Mouse (Mus musculus): ENCODE results near the gene Gm49318. TPM values are rescaled to one million over a fixed set of nuclear protein-coding genes. Genes with fewer than 3 reads are reported as not detected.

The Gm49318 gene
- not detected in 2 replicates for polyA plus RNA-seq (2014; fragmentation: Nextera tagmentation; extraction: Ambion mirVana)

DNA sequence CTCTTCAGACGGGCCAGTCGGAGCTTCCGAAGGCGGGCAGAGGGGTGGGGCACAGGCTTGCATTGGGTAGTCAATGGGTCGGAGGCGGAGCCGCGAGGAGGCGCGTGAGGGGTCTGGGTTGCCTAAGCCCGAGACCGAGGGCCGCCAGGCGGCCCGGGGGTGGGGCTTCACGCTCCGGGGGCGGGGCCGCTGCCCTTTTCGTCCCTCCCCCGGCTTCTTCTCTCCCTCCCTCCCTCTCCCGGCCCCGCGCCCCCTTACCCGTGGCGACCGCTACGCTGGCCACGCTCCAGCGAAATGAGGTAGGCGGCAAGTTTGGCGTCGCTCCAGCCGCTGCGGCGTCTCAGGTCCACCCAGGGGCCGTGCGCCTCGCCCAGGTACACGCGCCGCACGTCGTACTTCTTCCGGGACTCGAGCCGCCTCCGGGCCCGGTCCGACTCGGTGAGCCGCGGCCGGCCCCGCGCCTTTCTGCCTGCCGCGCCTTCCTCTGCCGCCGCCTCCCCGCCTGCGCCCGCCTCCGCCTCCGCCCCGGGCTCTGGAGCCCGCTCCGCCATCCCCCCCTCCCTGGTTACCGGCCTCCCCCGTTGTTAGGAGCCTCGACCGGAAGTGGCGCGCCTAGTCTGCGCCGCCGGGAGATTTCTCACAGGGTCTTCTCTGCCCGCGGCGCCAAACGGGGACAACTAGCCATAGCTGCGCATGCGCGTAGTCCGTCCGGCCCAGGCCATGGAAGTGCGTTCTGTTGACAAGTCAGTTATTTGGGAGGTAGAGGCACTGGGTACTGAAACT lies at the start of gene Gm49318, which contains the start of gene Zfp653:
Gene Gm49318 (minus strand): TSS at position 469 of the 783 bp plus-strand sequence.
Gene Zfp653 (minus strand): TSS at position 586 of the 783 bp plus-strand sequence.
- ATAC-seq (replicated peaks; ENCODE audit: insufficient number of reproducible peaks, low FRiP score, low TSS enrichment): peak; percentile 94
- H3K4me2 ChIP-seq: peak within 1 kb of the TSS; percentile 67
- H3K27me3 ChIP-seq (ENCODE audit: control insufficient read depth, insufficient read depth, low read length): no peaks in the 10 kb centered on the region
- no peaks in the 10 kb centered on the region for H3K9me3 ChIP-seq (replicated peaks; ENCODE audit: control insufficient read depth, low read length)
- peaks cover 8% of the 10 kb centered on the region for H3K36me3 ChIP-seq (ENCODE audit: control insufficient read depth, insufficient read depth, low read length)
- H3K9ac ChIP-seq (ENCODE audit: low read depth, low read length): peak within 1 kb of the TSS; percentile 93
- peak within 1 kb of the TSS; percentile 98 for H3K27ac ChIP-seq (ENCODE audit: low read depth, low read length)
- peak within 1 kb of the TSS; percentile 71 for H3K4me3 ChIP-seq (ENCODE audit: low read depth, low read length)
- H3K4me1 ChIP-seq (ENCODE audit: control insufficient read depth, insufficient read depth, low read length): 0 out of 2 replicates have a peak, but pooled peaks cover 5% of the 10 kb centered on the region
- under 1% methylated on average over 67 of the region's 87 CpGs for WGBS (ENCODE audit: insufficient replicate concordance)

- no peak for ATAC-seq (replicated peaks; ENCODE audit: insufficient number of reproducible peaks, low FRiP score, low TSS enrichment)
- H3K9ac ChIP-seq (ENCODE audit: low read depth, low read length): no peak overlapping the region
- no peaks in the 10 kb centered on the region for H3K27me3 ChIP-seq (ENCODE audit: control insufficient read depth, insufficient read depth, low read length)
Measured at GRCm38 (mm10) chr9:22119543-22119942, 48.5 kb upstream of the Gm49318 start.

DNA sequence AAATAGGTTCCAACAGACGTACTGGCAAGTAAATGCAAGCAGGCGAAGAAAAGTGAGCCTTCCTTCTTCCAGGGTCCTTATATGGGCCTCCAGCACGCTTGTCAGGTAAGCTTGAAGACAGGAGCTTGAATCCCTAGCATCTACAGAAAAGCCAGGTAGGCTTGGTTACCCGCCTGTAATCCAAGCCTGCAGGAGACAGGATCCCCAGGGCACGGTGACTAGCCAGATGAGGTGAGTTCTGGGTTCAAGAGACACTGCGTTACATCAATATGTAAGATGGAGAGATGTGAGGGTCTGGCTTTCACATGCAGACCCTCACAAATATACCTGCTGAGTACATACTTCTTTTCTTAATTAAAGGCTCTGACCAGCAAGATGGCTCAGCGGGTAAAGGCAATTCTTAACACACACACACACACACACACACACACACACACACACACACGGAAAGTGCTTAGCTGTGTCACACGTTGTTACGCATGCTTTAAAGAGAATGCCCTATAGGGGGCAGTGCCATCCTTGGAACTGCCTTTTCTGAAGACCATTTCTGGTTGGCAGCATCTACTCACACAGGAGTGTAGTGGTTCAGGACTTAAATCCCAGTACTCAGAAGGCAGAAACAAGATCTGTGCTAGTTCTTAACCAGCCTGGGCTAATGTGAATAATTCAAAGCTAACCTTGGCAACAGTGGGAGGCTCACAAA lies 46.8 kb upstream of the Gm49318 start:
- H3K27me3 ChIP-seq (ENCODE audit: control insufficient read depth, insufficient read depth, low read length): no peaks in the 10 kb centered on the region
- H3K36me3 ChIP-seq (ENCODE audit: control insufficient read depth, insufficient read depth, low read length): peaks cover 7% of the 10 kb centered on the region; the same call in 1 of the 2 replicates
- no peak for ATAC-seq (replicated peaks; ENCODE audit: insufficient number of reproducible peaks, low FRiP score, low TSS enrichment)
- peak overlapping the region; percentile 90; the same call in 1 of the 2 replicates for H3K4me3 ChIP-seq (ENCODE audit: low read depth, low read length)
- WGBS (ENCODE audit: insufficient replicate concordance): 37% methylated on average over 10 of the region's 10 CpGs
- H3K9me3 ChIP-seq (replicated peaks; ENCODE audit: control insufficient read depth, low read length): no peaks in the 10 kb centered on the region
- H3K9ac ChIP-seq (ENCODE audit: low read depth, low read length): peak overlapping the region; percentile 89
- peaks cover 10% of the 10 kb centered on the region for H3K4me1 ChIP-seq (ENCODE audit: control insufficient read depth, insufficient read depth, low read length)
- no peak overlapping the region for H3K27ac ChIP-seq (ENCODE audit: low read depth, low read length)
- peak overlapping the region; percentile 91 for H3K4me2 ChIP-seq

More at GRCm38 (mm10) chr9:22119543-22119942, 48.5 kb upstream of the Gm49318 start:
- no peaks in the 10 kb centered on the region for H3K36me3 ChIP-seq (ENCODE audit: control insufficient read depth, insufficient read depth, low read length)
- WGBS (ENCODE audit: insufficient replicate concordance): 88% methylated on average over 4 of the region's 4 CpGs
- no peaks in the 10 kb centered on the region for H3K9me3 ChIP-seq (replicated peaks; ENCODE audit: control insufficient read depth, low read length)
- no peak overlapping the region for H3K4me2 ChIP-seq
- H3K4me3 ChIP-seq (ENCODE audit: low read depth, low read length): no peak overlapping the region
- no peak overlapping the region for H3K27ac ChIP-seq (ENCODE audit: low read depth, low read length)
- peaks cover 10% of the 10 kb centered on the region for H3K4me1 ChIP-seq (ENCODE audit: control insufficient read depth, insufficient read depth, low read length)

DNA sequence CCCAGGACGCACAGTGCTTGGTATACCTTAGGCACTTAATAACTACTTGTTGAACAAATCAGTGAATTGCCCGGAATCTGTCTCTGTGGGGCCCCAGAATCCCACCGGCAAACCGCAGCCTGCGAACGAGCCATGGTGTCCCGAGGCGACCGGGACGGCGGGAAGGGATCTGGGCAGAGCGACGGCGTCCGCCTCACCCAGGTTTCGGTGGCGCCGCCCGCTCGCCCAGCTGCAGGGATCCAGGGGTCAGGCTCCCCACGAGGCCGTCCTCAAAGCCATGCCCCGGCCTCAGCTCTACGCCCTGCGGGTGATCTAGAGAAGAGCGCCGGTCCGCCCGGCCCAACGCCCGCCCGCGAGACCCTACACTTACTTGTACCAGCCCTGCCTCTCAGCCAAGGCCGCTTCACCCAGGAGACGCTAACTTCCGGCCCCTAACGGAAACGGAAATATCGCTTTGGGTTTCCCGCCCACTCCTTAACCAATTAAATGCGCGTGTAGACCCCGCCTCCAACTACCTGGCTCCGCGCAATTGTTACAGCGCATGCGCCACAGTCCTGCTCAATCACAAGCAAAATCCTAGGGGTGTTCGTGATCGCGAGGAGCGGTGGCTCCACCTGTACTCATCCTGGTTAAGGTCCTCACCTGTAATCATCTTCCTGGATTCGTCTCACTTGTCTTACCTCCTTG lies 45.8 kb upstream of the Gm49318 start, which contains the start of gene Elof1:
Gene Elof1 (minus strand): TSS at position 433 of the 687 bp plus-strand sequence.
- under 1% methylated on average over 52 of the region's 52 CpGs for WGBS (ENCODE audit: insufficient replicate concordance)
- Histone ChIP-seq H3K27me3 (ENCODE audit: control insufficient read depth, insufficient read depth, low read length) (no peaks in the 10 kb centered on the region), H3K4me1 (ENCODE audit: control insufficient read depth, insufficient read depth, low read length) (peaks cover 10% of the 10 kb centered on the region), H3K9me3 (replicated peaks; ENCODE audit: control insufficient read depth, low read length) (no peaks in the 10 kb centered on the region), H3K4me3 (ENCODE audit: low read depth, low read length) (peak within 1 kb of the TSS; percentile 90), H3K4me2 (peak within 1 kb of the TSS; percentile 91), H3K27ac (ENCODE audit: low read depth, low read length) (peak within 1 kb of the TSS; percentile 64), H3K9ac (ENCODE audit: low read depth, low read length) (peak within 1 kb of the TSS; percentile 89), H3K36me3 (ENCODE audit: control insufficient read depth, insufficient read depth, low read length) (peaks cover 14% of the 10 kb centered on the region)
- ATAC-seq (replicated peaks; ENCODE audit: insufficient number of reproducible peaks, low FRiP score, low TSS enrichment): peak; percentile 86

- H3K36me3 ChIP-seq (ENCODE audit: control insufficient read depth, insufficient read depth, low read length): peaks cover 14% of the 10 kb centered on the region
- H3K9me3 ChIP-seq (replicated peaks; ENCODE audit: control insufficient read depth, low read length): no peaks in the 10 kb centered on the region
- ATAC-seq (replicated peaks; ENCODE audit: insufficient number of reproducible peaks, low FRiP score, low TSS enrichment): no peak
- H3K27ac ChIP-seq (ENCODE audit: low read depth, low read length): no peak overlapping the region
- WGBS (ENCODE audit: insufficient replicate concordance): 32% methylated on average over 15 of the region's 15 CpGs
- peak overlapping the region; percentile 90 for H3K4me3 ChIP-seq (ENCODE audit: low read depth, low read length)
- peak overlapping the region; percentile 91 for H3K4me2 ChIP-seq
- H3K27me3 ChIP-seq (ENCODE audit: control insufficient read depth, insufficient read depth, low read length): no peaks in the 10 kb centered on the region
- peaks cover 10% of the 10 kb centered on the region for H3K4me1 ChIP-seq (ENCODE audit: control insufficient read depth, insufficient read depth, low read length)
- H3K9ac ChIP-seq (ENCODE audit: low read depth, low read length): peak overlapping the region; percentile 89
Measured at GRCm38 (mm10) chr9:22116086-22116485, 45.0 kb upstream of the Gm49318 start.

- Histone ChIP-seq H3K4me2 (peak overlapping the region; percentile 91), H3K27me3 (ENCODE audit: control insufficient read depth, insufficient read depth, low read length) (no peaks in the 10 kb centered on the region), H3K9me3 (replicated peaks; ENCODE audit: control insufficient read depth, low read length) (no peaks in the 10 kb centered on the region), H3K27ac (ENCODE audit: low read depth, low read length) (no peak overlapping the region), H3K4me3 (ENCODE audit: low read depth, low read length) (peak overlapping the region; percentile 90; the same call in 1 of the 2 replicates), H3K4me1 (ENCODE audit: control insufficient read depth, insufficient read depth, low read length) (peaks cover 10% of the 10 kb centered on the region), H3K36me3 (ENCODE audit: control insufficient read depth, insufficient read depth, low read length) (peaks cover 14% of the 10 kb centered on the region), H3K9ac (ENCODE audit: low read depth, low read length) (no peak overlapping the region; the same call in 1 of the 2 replicates)
- 88% methylated on average over 4 of the region's 4 CpGs for WGBS (ENCODE audit: insufficient replicate concordance)
- no peak for ATAC-seq (replicated peaks; ENCODE audit: insufficient number of reproducible peaks, low FRiP score, low TSS enrichment)
Measured at GRCm38 (mm10) chr9:22115635-22116034, 44.6 kb upstream of the Gm49318 start.

GRCm38 (mm10) chr9:22108194-22108593 lies 37.1 kb upstream of the Gm49318 start:
- no peak overlapping the region for H3K4me2 ChIP-seq
- H3K36me3 ChIP-seq (ENCODE audit: control insufficient read depth, insufficient read depth, low read length): peaks cover 28% of the 10 kb centered on the region
- H3K9me3 ChIP-seq (replicated peaks; ENCODE audit: control insufficient read depth, low read length): no peaks in the 10 kb centered on the region
- no peak overlapping the region for H3K9ac ChIP-seq (ENCODE audit: low read depth, low read length)
- no peaks in the 10 kb centered on the region for H3K4me1 ChIP-seq (ENCODE audit: control insufficient read depth, insufficient read depth, low read length)
- no peak overlapping the region for H3K27ac ChIP-seq (ENCODE audit: low read depth, low read length)
- 85% methylated on average over 9 of the region's 9 CpGs for WGBS (ENCODE audit: insufficient replicate concordance)
- H3K4me3 ChIP-seq (ENCODE audit: low read depth, low read length): no peak overlapping the region
- no peaks in the 10 kb centered on the region for H3K27me3 ChIP-seq (ENCODE audit: control insufficient read depth, insufficient read depth, low read length)
- ATAC-seq (replicated peaks; ENCODE audit: insufficient number of reproducible peaks, low FRiP score, low TSS enrichment): no peak

DNA sequence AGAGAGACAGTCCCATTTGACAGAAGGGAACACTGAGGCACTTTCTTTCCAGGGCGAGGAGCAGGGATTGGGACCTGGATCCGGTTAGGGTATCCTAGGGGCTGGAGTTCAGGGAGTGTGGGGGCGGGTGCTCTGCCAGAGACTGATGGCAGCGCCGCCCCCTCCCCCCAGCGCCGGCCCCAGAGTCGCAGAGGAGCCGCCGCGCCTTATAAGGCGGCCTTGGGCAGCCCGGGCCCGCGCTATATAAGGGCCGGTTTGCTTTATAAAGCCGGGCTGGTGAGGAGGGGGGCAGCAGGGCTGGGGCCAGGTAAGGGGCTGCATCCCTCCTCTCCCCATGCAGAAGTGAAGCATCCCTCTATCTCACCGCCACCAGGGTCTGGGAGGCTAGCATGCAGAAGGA lies 28.9 kb upstream of the Gm49318 start:
- peaks cover 11% of the 10 kb centered on the region; the same call in 1 of the 2 replicates for H3K4me1 ChIP-seq (ENCODE audit: control insufficient read depth, insufficient read depth, low read length)
- peak overlapping the region; percentile 65 for H3K4me2 ChIP-seq
- H3K27ac ChIP-seq (ENCODE audit: low read depth, low read length): peak overlapping the region; percentile 83
- H3K27me3 ChIP-seq (ENCODE audit: control insufficient read depth, insufficient read depth, low read length): peaks cover 9% of the 10 kb centered on the region; the same call in 1 of the 2 replicates
- H3K9me3 ChIP-seq (replicated peaks; ENCODE audit: control insufficient read depth, low read length): no peaks in the 10 kb centered on the region
- peak; percentile 70 for ATAC-seq (replicated peaks; ENCODE audit: insufficient number of reproducible peaks, low FRiP score, low TSS enrichment)
- H3K36me3 ChIP-seq (ENCODE audit: control insufficient read depth, insufficient read depth, low read length): 0 out of 2 replicates have a peak, but pooled peaks cover 2% of the 10 kb centered on the region
- WGBS (ENCODE audit: insufficient replicate concordance): 2% methylated on average over 18 of the region's 18 CpGs
- peak overlapping the region; percentile 35 for H3K4me3 ChIP-seq (ENCODE audit: low read depth, low read length)
- peak overlapping the region; percentile 56 for H3K9ac ChIP-seq (ENCODE audit: low read depth, low read length)

All from heart, embryonic 11.5 days (tissue).